Mouse (Mus musculus): ENCODE measurements around the gene Wwox. TPM values are rescaled to one million over a fixed set of nuclear protein-coding genes. Genes with fewer than 3 reads are reported as not detected.

Gene Wwox
- polyA plus RNA-seq, 1 experiment from 2014 or later, result 11.0 TPM

GRCm38 (mm10) chr8:114776696-114777095, 337.2 kb downstream of the Wwox start:
- H3K27ac ChIP-seq (ENCODE audit: low read depth, low read length), result no peak overlapping the region
- ATAC-seq (ENCODE audit: insufficient read depth, low FRiP score, low TSS enrichment), result no peak

DNA sequence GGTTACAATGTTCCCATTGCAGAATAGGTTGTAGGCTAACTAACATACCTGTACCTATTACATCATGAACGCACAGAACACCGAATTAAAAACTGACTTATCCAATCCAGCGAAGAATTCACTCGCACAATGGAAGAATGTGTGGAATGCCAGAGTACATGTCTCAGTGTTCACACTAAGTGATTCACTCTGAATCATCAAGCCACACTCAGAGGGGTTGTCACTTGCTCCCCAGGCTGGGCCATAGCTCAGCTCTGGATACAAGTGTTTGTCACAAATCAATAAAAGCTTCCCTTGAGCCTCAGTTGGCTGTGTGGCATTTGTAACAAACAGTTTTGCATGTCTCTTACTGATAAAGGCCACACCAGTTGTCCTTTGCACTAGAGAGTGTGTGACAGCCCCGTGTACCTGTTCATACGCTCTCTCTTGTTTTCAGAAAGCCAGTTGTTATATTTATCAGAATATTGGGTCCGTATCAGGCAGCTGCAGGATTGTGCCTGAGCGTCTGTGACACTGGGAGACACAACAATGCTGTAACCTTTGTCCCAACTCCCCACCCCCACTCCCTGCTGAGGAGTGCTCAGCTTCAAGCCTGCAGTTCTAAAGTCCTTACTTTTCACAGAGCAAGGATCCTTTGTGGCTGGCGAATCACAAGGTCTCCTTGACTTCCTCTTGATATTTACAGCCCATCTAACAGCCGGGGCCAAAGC, 338.0 kb downstream of the Wwox start:
- no peaks in the 10 kb centered on the region for H3K9me3 ChIP-seq (ENCODE audit: control insufficient read depth, low read length)
- no peak overlapping the region for H3K4me3 ChIP-seq (ENCODE audit: low read depth, low read length)
- H3K9ac ChIP-seq (ENCODE audit: low read length), result no peak overlapping the region
- 62% methylated on average over 10 of the region's 10 CpGs for WGBS
- ATAC-seq (ENCODE audit: insufficient read depth, low FRiP score, low TSS enrichment) (no peak), DNase-seq (ENCODE audit: low spot score) (no peak)
- no peaks in the 10 kb centered on the region for H3K36me3 ChIP-seq (ENCODE audit: control insufficient read depth, insufficient read depth, low read length)
- H3K4me2 ChIP-seq (ENCODE audit: low read depth), result no peak overlapping the region
- peaks cover 10% of the 10 kb centered on the region for H3K4me1 ChIP-seq (ENCODE audit: control insufficient read depth, insufficient read depth, low read length)
- no peak overlapping the region for H3K27ac ChIP-seq (ENCODE audit: low read depth, low read length)
- no peaks in the 10 kb centered on the region for H3K27me3 ChIP-seq (ENCODE audit: control insufficient read depth, insufficient read depth, low read length)

More at GRCm38 (mm10) chr8:114776696-114777095, 337.2 kb downstream of the Wwox start:
- Histone ChIP-seq H3K4me1 (ENCODE audit: control insufficient read depth, insufficient read depth, low read length) (peaks cover 13% of the 10 kb centered on the region), H3K9me3 (ENCODE audit: control insufficient read depth, low read length) (no peaks in the 10 kb centered on the region), H3K4me2 (ENCODE audit: low read depth) (no peak overlapping the region), H3K4me3 (ENCODE audit: low read depth, low read length) (no peak overlapping the region), H3K36me3 (ENCODE audit: control insufficient read depth, insufficient read depth, low read length) (no peaks in the 10 kb centered on the region), H3K9ac (ENCODE audit: low read length) (no peak overlapping the region), H3K27me3 (ENCODE audit: control insufficient read depth, insufficient read depth, low read length) (no peaks in the 10 kb centered on the region)
- 92% methylated on average over 9 of the region's 9 CpGs for WGBS
- DNase-seq (ENCODE audit: low spot score), result no peak

DNA sequence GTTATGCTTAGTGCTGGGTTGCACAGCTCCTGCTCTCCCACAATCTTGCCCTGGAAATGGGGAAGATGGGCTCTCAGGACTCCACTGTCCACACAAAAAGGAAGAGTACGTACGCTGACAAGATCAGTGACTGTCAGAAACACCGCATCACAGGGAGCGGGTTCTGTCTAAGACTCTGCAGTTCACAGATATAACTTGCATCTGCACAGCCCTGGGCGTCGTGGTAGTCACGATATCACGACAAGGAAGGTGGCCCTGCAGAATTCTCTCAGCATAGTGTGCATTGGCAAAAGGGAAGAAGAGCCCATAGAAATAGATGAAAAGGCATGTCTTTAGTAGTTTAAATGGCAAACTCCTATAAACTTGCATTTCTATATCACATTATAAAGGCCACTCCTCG, 339.5 kb downstream of the Wwox start:
- H3K27ac ChIP-seq (ENCODE audit: low read depth, low read length), result no peak overlapping the region
- no peak for DNase-seq (ENCODE audit: low spot score)
- H3K36me3 ChIP-seq (ENCODE audit: control insufficient read depth, insufficient read depth, low read length), result no peaks in the 10 kb centered on the region
- no peak overlapping the region for H3K4me3 ChIP-seq (ENCODE audit: low read depth, low read length)
- no peak overlapping the region for H3K4me2 ChIP-seq (ENCODE audit: low read depth)
- H3K4me1 ChIP-seq (ENCODE audit: control insufficient read depth, insufficient read depth, low read length), result peaks cover 7% of the 10 kb centered on the region
- no peaks in the 10 kb centered on the region for H3K9me3 ChIP-seq (ENCODE audit: control insufficient read depth, low read length)
- no peak overlapping the region for H3K9ac ChIP-seq (ENCODE audit: low read length)
- H3K27me3 ChIP-seq (ENCODE audit: control insufficient read depth, insufficient read depth, low read length), result no peaks in the 10 kb centered on the region
- ATAC-seq (ENCODE audit: insufficient read depth, low FRiP score, low TSS enrichment), result no peak
- WGBS, result 89% methylated on average over 9 of the region's 9 CpGs

GRCm38 (mm10) chr8:114783321-114783720, 343.9 kb downstream of the Wwox start:
- Histone ChIP-seq H3K9me3 (ENCODE audit: control insufficient read depth, low read length) (no peaks in the 10 kb centered on the region), H3K4me3 (ENCODE audit: low read depth, low read length) (no peak overlapping the region), H3K27me3 (ENCODE audit: control insufficient read depth, insufficient read depth, low read length) (no peaks in the 10 kb centered on the region), H3K27ac (ENCODE audit: low read depth, low read length) (no peak overlapping the region), H3K9ac (ENCODE audit: low read length) (no peak overlapping the region), H3K36me3 (ENCODE audit: control insufficient read depth, insufficient read depth, low read length) (no peaks in the 10 kb centered on the region), H3K4me1 (ENCODE audit: control insufficient read depth, insufficient read depth, low read length) (no peaks in the 10 kb centered on the region), H3K4me2 (ENCODE audit: low read depth) (no peak overlapping the region)
- WGBS, result 91% methylated on average over 8 of the region's 8 CpGs
- no peak for DNase-seq (ENCODE audit: low spot score)
- no peak for ATAC-seq (ENCODE audit: insufficient read depth, low FRiP score, low TSS enrichment)

DNA sequence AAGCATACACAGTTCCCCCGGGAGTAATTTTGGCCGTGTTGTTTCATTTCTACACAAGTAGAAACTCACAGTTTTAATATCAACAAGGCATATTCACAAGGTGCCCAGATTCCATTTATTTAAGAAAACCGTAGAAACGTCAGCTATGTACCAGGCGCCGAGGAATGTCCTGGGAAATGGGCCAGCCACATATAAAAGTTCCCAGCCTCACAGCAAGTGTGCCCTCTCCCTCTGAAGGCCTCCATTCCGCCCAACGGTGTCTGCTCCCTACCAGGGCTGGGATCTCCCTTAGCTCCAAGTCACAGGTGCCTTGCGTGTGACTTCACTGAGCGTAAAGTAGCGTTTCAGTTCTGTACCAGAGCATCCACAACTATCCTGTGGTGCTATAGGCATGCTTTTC, 346.4 kb downstream of the Wwox start:
- Histone ChIP-seq H3K4me3 (ENCODE audit: low read depth, low read length) (no peak overlapping the region), H3K9me3 (ENCODE audit: control insufficient read depth, low read length) (no peaks in the 10 kb centered on the region), H3K9ac (ENCODE audit: low read length) (no peak overlapping the region), H3K4me2 (ENCODE audit: low read depth) (no peak overlapping the region), H3K27ac (ENCODE audit: low read depth, low read length) (no peak overlapping the region), H3K36me3 (ENCODE audit: control insufficient read depth, insufficient read depth, low read length) (no peaks in the 10 kb centered on the region), H3K27me3 (ENCODE audit: control insufficient read depth, insufficient read depth, low read length) (no peaks in the 10 kb centered on the region), H3K4me1 (ENCODE audit: control insufficient read depth, insufficient read depth, low read length) (no peaks in the 10 kb centered on the region)
- ATAC-seq (ENCODE audit: insufficient read depth, low FRiP score, low TSS enrichment) (no peak), DNase-seq (ENCODE audit: low spot score) (no peak)
- WGBS, result 91% methylated on average over 11 of the region's 11 CpGs

DNA sequence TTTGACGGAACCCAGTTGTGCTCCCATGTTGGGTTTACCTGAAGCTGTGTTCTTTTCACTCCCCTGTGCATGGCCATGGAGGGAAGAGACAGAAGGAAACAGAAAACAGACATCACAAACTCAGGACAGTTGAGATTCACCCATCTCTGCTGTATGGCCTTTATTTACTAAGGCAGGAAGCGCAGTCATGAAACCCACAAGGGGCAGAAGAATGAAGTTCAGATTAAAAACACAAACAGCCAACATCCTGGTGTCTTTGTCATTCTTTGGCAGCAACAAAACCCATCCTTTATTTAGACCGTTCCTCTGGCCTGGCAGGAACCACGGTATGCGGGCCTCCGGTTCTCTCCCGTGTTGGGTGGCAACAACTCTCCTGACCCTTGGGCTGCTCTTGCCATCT, 350.2 kb downstream of the Wwox start:
- no peaks in the 10 kb centered on the region for H3K9me3 ChIP-seq (ENCODE audit: control insufficient read depth, low read length)
- H3K4me2 ChIP-seq (ENCODE audit: low read depth), result no peak overlapping the region
- H3K4me3 ChIP-seq (ENCODE audit: low read depth, low read length), result no peak overlapping the region
- no peaks in the 10 kb centered on the region for H3K36me3 ChIP-seq (ENCODE audit: control insufficient read depth, insufficient read depth, low read length)
- H3K9ac ChIP-seq (ENCODE audit: low read length), result no peak overlapping the region
- H3K27ac ChIP-seq (ENCODE audit: low read depth, low read length), result no peak overlapping the region
- no peaks in the 10 kb centered on the region for H3K4me1 ChIP-seq (ENCODE audit: control insufficient read depth, insufficient read depth, low read length)
- no peaks in the 10 kb centered on the region for H3K27me3 ChIP-seq (ENCODE audit: control insufficient read depth, insufficient read depth, low read length)
- ATAC-seq (ENCODE audit: insufficient read depth, low FRiP score, low TSS enrichment) (no peak), DNase-seq (ENCODE audit: low spot score) (no peak)
- WGBS, result 83% methylated on average over 7 of the region's 7 CpGs

DNA sequence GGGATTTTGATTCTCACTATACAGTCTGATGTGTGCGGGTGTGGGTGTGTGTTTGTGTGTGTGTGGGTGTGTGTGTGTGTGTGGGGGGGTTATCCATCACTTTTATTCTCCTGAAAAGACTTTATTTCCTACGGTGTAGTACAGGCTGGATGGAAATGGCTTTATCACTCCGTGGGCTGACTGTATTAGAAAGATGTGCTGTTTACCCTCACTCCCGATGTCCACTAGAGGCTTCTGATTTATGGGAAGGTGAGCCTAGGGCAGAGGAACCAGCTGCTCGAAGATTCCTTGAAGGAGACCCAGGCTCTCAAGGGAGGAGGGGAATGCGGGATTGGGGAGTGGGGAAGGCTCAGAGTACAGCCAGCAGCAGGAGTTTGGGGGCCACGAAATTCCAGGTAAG, 351.3 kb downstream of the Wwox start:
- DNase-seq (ENCODE audit: low spot score) (no peak), ATAC-seq (ENCODE audit: insufficient read depth, low FRiP score, low TSS enrichment) (no peak)
- H3K4me2 ChIP-seq (ENCODE audit: low read depth), result no peak overlapping the region
- WGBS, result 64% methylated on average over 7 of the region's 7 CpGs
- H3K4me3 ChIP-seq (ENCODE audit: low read depth, low read length), result no peak overlapping the region
- H3K9me3 ChIP-seq (ENCODE audit: control insufficient read depth, low read length), result no peaks in the 10 kb centered on the region
- H3K4me1 ChIP-seq (ENCODE audit: control insufficient read depth, insufficient read depth, low read length), result no peaks in the 10 kb centered on the region
- no peaks in the 10 kb centered on the region for H3K27me3 ChIP-seq (ENCODE audit: control insufficient read depth, insufficient read depth, low read length)
- H3K36me3 ChIP-seq (ENCODE audit: control insufficient read depth, insufficient read depth, low read length), result no peaks in the 10 kb centered on the region
- no peak overlapping the region for H3K27ac ChIP-seq (ENCODE audit: low read depth, low read length)
- no peak overlapping the region for H3K9ac ChIP-seq (ENCODE audit: low read length)

DNA sequence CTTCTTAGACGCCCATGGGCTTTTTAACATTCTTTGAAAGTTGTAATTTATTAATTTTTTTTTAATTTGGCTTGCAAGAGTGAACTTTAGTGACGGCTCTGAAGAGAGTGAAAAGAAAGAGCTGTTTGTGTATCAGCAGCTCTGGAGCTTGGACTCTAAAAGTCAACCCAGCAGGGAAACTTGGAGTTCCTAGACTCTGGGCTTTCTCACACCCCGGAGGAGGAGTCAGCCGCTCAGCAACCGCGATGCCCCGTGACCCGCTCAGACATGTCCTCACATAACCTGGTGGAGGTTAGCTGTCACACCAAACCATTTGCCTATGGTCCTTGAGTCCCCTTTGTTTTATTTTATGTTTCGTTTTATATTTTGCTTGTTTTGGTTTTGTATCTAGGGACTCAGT, 354.2 kb downstream of the Wwox start:
- Histone ChIP-seq H3K27ac (ENCODE audit: low read depth, low read length) (no peak overlapping the region), H3K9ac (ENCODE audit: low read length) (no peak overlapping the region), H3K4me2 (ENCODE audit: low read depth) (no peak overlapping the region), H3K4me1 (ENCODE audit: control insufficient read depth, insufficient read depth, low read length) (no peaks in the 10 kb centered on the region), H3K4me3 (ENCODE audit: low read depth, low read length) (no peak overlapping the region), H3K27me3 (ENCODE audit: control insufficient read depth, insufficient read depth, low read length) (no peaks in the 10 kb centered on the region), H3K9me3 (ENCODE audit: control insufficient read depth, low read length) (no peaks in the 10 kb centered on the region), H3K36me3 (ENCODE audit: control insufficient read depth, insufficient read depth, low read length) (no peaks in the 10 kb centered on the region)
- 85% methylated on average over 9 of the region's 9 CpGs for WGBS
- DNase-seq (ENCODE audit: low spot score), result no peak
- ATAC-seq (ENCODE audit: insufficient read depth, low FRiP score, low TSS enrichment), result no peak

- WGBS, result 62% methylated on average over 7 of the region's 7 CpGs
- no peaks in the 10 kb centered on the region for H3K27me3 ChIP-seq (ENCODE audit: control insufficient read depth, insufficient read depth, low read length)
- no peak overlapping the region for H3K4me3 ChIP-seq (ENCODE audit: low read depth, low read length)
- H3K9me3 ChIP-seq (ENCODE audit: control insufficient read depth, low read length), result no peaks in the 10 kb centered on the region
- DNase-seq (ENCODE audit: low spot score) (no peak), ATAC-seq (ENCODE audit: insufficient read depth, low FRiP score, low TSS enrichment) (no peak)
- H3K9ac ChIP-seq (ENCODE audit: low read length), result no peak overlapping the region
- H3K4me2 ChIP-seq (ENCODE audit: low read depth), result no peak overlapping the region
- H3K36me3 ChIP-seq (ENCODE audit: control insufficient read depth, insufficient read depth, low read length), result no peaks in the 10 kb centered on the region
- H3K27ac ChIP-seq (ENCODE audit: low read depth, low read length), result no peak overlapping the region
- H3K4me1 ChIP-seq (ENCODE audit: control insufficient read depth, insufficient read depth, low read length), result 0 out of 2 replicates have a peak, but pooled peaks cover 3% of the 10 kb centered on the region
Measured at GRCm38 (mm10) chr8:114801428-114802134, 362.1 kb downstream of the Wwox start.
